9 mouse cellular contexts compared by ENCODE assay signal in genomic region chr5:117932862-117933261, GRCm38 (mm10). TPM values are rescaled to one million over a fixed set of nuclear protein-coding genes. Genes with fewer than 3 reads are reported as not detected.
DNase-seq lines count a peak whose midpoint lies in the region; ATAC-seq and TF ChIP-seq lines count a peak whose summit lies in the region.
"Had no signal": no experiment of that assay in that cellular context is flagged by ENCODE, and none has a peak within 500 bp of the region (broad histone marks: within the 10 kb centered on the region; RNA-seq: fewer than 3 reads in every experiment).

No protein-coding gene starts in this region.

- no peak for TF ChIP-seq EP300 in ES-Bruce4 (IDR thresholded peaks at IDR 0.05; ENCODE audit: insufficient read depth, low read depth, low read length)

- DNase-seq in heart, adult 8-10 months (ENCODE audit: low spot score) = peak; percentile 60
- peak; percentile 95 to 96 for DNase-seq in kidney, postnatal 4 days
- peak; percentile 40 to 50 for DNase-seq in lung, adult 18-20 months
- DNase-seq in right cerebral cortex, adult 2 months (ENCODE audit: low spot score in 2 of 2) = peak; percentile 93 to 94
- DNase-seq in urinary bladder, adult 2 months (ENCODE audit: low spot score) = peak; percentile 67

- no peak for ATAC-seq in embryonic facial prominence, embryonic 12.5 days (ENCODE audit: insufficient number of reproducible peaks, insufficient read depth, low FRiP score, low TSS enrichment)

- no peaks in the 10 kb centered on the region for H3K9me3 ChIP-seq in ES-Bruce4 (replicated peaks; ENCODE audit: control insufficient read depth, insufficient read depth, low read length, poor library complexity, severe bottlenecking)
- no peaks in the 10 kb centered on the region for H3K9me3 ChIP-seq in embryonic facial prominence, embryonic 12.5 days
- H3K9me3 ChIP-seq: liver, embryonic 15.5 days had no signal

- H3K4me1 ChIP-seq in ES-Bruce4 (ENCODE audit: control insufficient read depth, insufficient read depth, low read length) = no peaks in the 10 kb centered on the region
- no peaks in the 10 kb centered on the region for H3K4me1 ChIP-seq in bone marrow, adult 2 months (ENCODE audit: control insufficient read depth, insufficient read depth, low read length)
- H3K4me1 ChIP-seq in embryonic facial prominence, embryonic 12.5 days = no peaks in the 10 kb centered on the region
- H3K4me1 ChIP-seq: liver, embryonic 15.5 days had no signal

- H3K27me3 ChIP-seq in ES-Bruce4 (ENCODE audit: control insufficient read depth, insufficient read depth, low read length, poor library complexity, severe bottlenecking) = no peaks in the 10 kb centered on the region
- H3K27me3 ChIP-seq in embryonic facial prominence, embryonic 12.5 days = 0 out of 2 replicates have a peak, but pooled peaks cover 4% of the 10 kb centered on the region
- H3K27me3 ChIP-seq: liver, embryonic 15.5 days had no signal

- H3K36me3 ChIP-seq in ES-Bruce4 (ENCODE audit: control insufficient read depth, insufficient read depth, low read length, poor library complexity, severe bottlenecking) = no peaks in the 10 kb centered on the region
- H3K36me3 ChIP-seq in embryonic facial prominence, embryonic 12.5 days = no peaks in the 10 kb centered on the region
- H3K36me3 ChIP-seq: liver, embryonic 15.5 days had no signal

- H3K4me2 ChIP-seq in embryonic facial prominence, embryonic 12.5 days (replicated peaks) = 0 out of 2 replicates have a peak overlapping the region, but pooled peaks have one; percentile 11
- H3K4me2 ChIP-seq: liver, embryonic 15.5 days had no signal

- peak; percentile 84 for TF ChIP-seq CTCF in ES-Bruce4 (IDR thresholded peaks at IDR 0.05; ENCODE audit: low read depth, low read length)
- TF ChIP-seq CTCF in bone marrow, adult 2 months (IDR thresholded peaks at IDR 0.05; ENCODE audit: control insufficient read depth, insufficient read depth, low read length) = peak; percentile 70

- no peak overlapping the region for H3K27ac ChIP-seq in ES-Bruce4 (ENCODE audit: insufficient read depth, low read length)
- no peak overlapping the region for H3K27ac ChIP-seq in bone marrow, adult 2 months (ENCODE audit: control insufficient read depth, insufficient read depth, low read depth, low read length, poor library complexity)
- no peak overlapping the region for H3K27ac ChIP-seq in embryonic facial prominence, embryonic 12.5 days
- H3K27ac ChIP-seq: liver, embryonic 15.5 days had no signal

- TF ChIP-seq POLR2A in ES-Bruce4 (IDR thresholded peaks at IDR 0.05; ENCODE audit: insufficient read depth, low read length) = no peak
- no peak for TF ChIP-seq POLR2A in bone marrow, adult 2 months (IDR thresholded peaks at IDR 0.05; ENCODE audit: borderline replicate concordance, control insufficient read depth, low read depth, low read length)

- WGBS in bone marrow, adult 2 months = 7% methylated on average over 7 of the region's 9 CpGs
- 4% methylated on average over 7 of the region's 9 CpGs for WGBS in embryonic facial prominence, embryonic 12.5 days

- H3K4me3 ChIP-seq in ES-Bruce4 (ENCODE audit: low read depth, low read length) = no peak overlapping the region
- no peak overlapping the region for H3K4me3 ChIP-seq in bone marrow, adult 2 months (replicated peaks; ENCODE audit: control insufficient read depth, low read depth, low read length)
- H3K4me3 ChIP-seq in embryonic facial prominence, embryonic 12.5 days = no peak overlapping the region
- H3K4me3 ChIP-seq: liver, embryonic 15.5 days had no signal

- H3K9ac ChIP-seq in ES-Bruce4 (ENCODE audit: low read depth, poor library complexity, severe bottlenecking) = no peak overlapping the region
- H3K9ac ChIP-seq in embryonic facial prominence, embryonic 12.5 days = no peak overlapping the region
- H3K9ac ChIP-seq: liver, embryonic 15.5 days had no signal

RNA-seq across cellular contexts. Expression of gene Fbxo21, which starts 43.7 kb away (rescaled TPM):
- 54.6 and 60.1 TPM in 2 replicates for polyA plus RNA-seq in ES-Bruce4 (2011; ENCODE audit: insufficient read depth, insufficient read length, low read depth, missing spikeins)
- polyA plus RNA-seq in bone marrow, adult 2 months (2011; ENCODE audit: insufficient read depth, insufficient read length, low replicate concordance, missing spikeins) = 2.2 and 5.8 TPM in 2 replicates
- 100 and 107 TPM in 2 replicates for polyA plus RNA-seq in embryonic facial prominence, embryonic 12.5 days (2016; fragmentation: Nextera tagmentation; extraction: Ambion mirVana)
- total RNA-seq in heart, adult 8-10 months (2022) = 10 to 100 TPM; 29.2 to 43.0 (median 35.2) TPM
- polyA plus RNA-seq in urinary bladder, adult 2 months (2012; rRNA removed) = 35.1 and 36.9 TPM in 2 replicates

Comparison
In these comparisons a context has a peak if more than half of its experiments do, and no peak if none do; other contexts are left out.
1. DNase-seq: peak in every context shown above with its lines; median percentile 96 in kidney, postnatal 4 days; 94 in right cerebral cortex, adult 2 months; 67 in urinary bladder, adult 2 months; 60 in heart, adult 8-10 months; 45 in lung, adult 18-20 months.